Mouse (Mus musculus) heart, postnatal 0 days (tissue): ENCODE results near the gene Tedc1.
A peak's percentile ranks its signal among the peaks of the same experiment; 100 is the strongest.

Source experiments
- CTCF ChIP-seq: IDR thresholded peaks from 2 replicates; pipeline ENCODE4 v1.5.1; 2016; ENCODE audit warnings: antibody characterized with exemption, control low read depth, low read depth
- EP300 ChIP-seq: IDR thresholded peaks from 2 replicates; pipeline ENCODE4 v1.6.1; 2016; ENCODE audit warnings: antibody characterized with exemption, low read depth

DNA sequence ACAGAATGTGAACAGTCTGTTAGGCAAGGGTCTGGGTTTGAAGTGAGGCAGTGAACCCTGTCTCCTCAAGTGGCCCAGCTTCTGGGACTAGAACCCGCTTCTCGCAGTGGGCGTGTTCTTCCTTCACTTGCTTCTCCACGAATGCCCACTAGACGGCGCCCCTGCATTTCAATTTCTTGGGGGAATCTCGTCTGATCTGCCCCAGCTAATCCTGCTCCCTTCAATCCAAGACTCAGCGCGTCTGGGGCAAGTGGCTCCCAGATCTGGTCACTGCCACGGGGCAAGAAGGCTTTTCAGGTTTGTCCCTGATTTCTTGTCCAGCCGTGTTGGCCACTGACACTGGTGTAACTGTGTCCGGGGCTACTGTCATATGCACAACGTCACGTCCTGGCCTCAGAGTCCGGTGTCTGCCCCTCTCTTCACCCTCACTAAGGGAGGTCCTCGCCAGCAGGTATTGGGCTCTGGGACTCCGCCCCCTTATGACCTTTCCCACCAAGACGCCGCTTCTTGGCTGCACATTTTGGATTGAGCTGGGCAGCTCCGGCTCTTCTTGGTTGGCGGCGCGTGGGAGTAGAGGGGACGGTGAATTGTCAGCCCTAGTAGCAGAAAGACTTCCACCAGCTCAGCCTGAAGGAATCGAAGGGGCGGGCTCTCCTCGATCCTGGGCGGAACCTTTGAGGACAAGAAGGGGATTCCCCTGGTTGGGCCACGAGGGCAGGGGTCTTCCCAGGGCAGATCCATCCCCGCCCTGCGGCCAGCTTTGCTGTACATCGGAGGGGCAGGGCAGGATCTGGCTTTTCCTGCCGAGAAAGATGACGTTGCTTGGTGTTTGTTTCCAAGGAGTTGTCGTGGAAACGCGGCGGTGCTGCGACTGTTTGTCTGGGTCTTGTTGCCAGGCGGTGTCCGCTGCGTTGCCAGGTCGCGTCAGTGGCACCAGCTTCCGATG, 9.8 kb upstream of the Tedc1 start, which contains the start of gene Crip1:
- TF ChIP-seq CTCF: peak; percentile 72
- TF ChIP-seq EP300: no peak; the same call in 1 of the 2 replicates
